ENCODE assay signal across 8 mouse cellular contexts in the genomic region with DNA sequence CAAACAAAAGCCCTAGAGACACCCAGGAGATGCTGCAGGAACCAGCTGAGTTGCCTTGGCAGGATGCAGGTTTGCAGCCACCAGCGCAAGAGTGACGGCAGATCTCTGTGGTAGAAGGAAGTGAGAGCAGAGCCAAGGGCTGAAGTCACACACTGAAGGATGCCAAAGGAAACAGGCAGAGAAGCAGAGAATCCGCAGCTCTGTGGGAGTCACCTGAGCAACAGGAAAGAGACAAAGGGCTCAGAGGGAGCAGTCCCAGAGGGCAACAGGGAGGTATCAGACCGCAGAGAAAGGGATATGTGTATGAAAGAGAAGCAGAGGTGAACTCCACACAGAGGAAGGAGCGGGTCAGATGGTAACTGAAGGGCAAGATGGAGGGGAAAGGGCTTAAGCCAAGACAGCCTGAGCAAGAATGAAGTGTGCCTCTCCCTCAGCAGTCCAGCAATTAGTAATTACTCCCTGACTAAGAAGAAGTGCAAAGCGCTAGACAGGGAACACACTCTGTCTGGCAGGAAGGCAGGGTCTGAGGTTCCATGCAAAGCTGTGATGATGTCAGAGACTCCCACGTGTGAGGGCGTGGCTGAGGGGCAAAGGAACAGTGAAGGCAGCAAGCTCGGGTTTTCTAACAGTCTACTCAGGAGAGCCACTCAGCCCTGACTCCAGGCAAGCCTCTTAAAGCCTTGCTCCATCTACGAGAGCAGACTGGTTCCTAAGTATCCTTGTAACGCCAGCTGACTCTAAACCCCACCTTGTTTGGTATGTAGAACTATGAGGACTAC.
DNase-seq lines count a peak whose midpoint lies in the region; ATAC-seq and TF ChIP-seq lines count a peak whose summit lies in the region.

No protein-coding gene starts in this region.

- H3K9ac ChIP-seq in lung, embryonic 16.5 days (ENCODE audit: low read length) = no peak overlapping the region

- peaks cover 11% of the 10 kb centered on the region for H3K4me1 ChIP-seq in cortical plate, adult 2 months (ENCODE audit: control insufficient read depth, insufficient read depth, low read length)
- peaks cover 23% of the 10 kb centered on the region for H3K4me1 ChIP-seq in lung, embryonic 16.5 days (replicated peaks; ENCODE audit: control insufficient read depth, insufficient read depth, low read length)
- H3K4me1 ChIP-seq in small intestine, adult 2 months (ENCODE audit: control insufficient read depth, insufficient read depth, insufficient read length, low read length) = peaks cover 16% of the 10 kb centered on the region

- H3K27me3 ChIP-seq in lung, embryonic 16.5 days (ENCODE audit: control insufficient read depth, insufficient read depth, low read depth, low read length) = no peaks in the 10 kb centered on the region
- H3K27me3 ChIP-seq in small intestine, adult 2 months (ENCODE audit: control insufficient read depth, insufficient read depth, low read length) = no peaks in the 10 kb centered on the region

- H3K9me3 ChIP-seq in lung, embryonic 16.5 days (ENCODE audit: control insufficient read depth, low read length) = peaks cover 2% of the 10 kb centered on the region; the same call in 1 of the 2 replicates

- no peak overlapping the region for H3K4me3 ChIP-seq in cortical plate, adult 2 months (ENCODE audit: insufficient read depth, low read length)
- no peak overlapping the region for H3K4me3 ChIP-seq in lung, embryonic 16.5 days (ENCODE audit: low read length)
- no peak overlapping the region for H3K4me3 ChIP-seq in small intestine, adult 2 months (ENCODE audit: low read depth, low read length)

- no peak for TF ChIP-seq CTCF in cortical plate, adult 2 months (IDR thresholded peaks at IDR 0.05; ENCODE audit: extremely low read depth, insufficient read depth, low read length)
- no peak for TF ChIP-seq CTCF in small intestine, adult 2 months (IDR thresholded peaks at IDR 0.05; ENCODE audit: extremely low read depth, insufficient read length, insufficient replicate concordance, low read depth, low read length)

- ATAC-seq in lung, embryonic 16.5 days (ENCODE audit: low read depth) = peak; percentile 85

- no peak overlapping the region for H3K4me2 ChIP-seq in lung, embryonic 16.5 days (ENCODE audit: low read depth, low read length)

- H3K36me3 ChIP-seq in lung, embryonic 16.5 days (ENCODE audit: control insufficient read depth, insufficient read depth, low read length) = peaks cover 13% of the 10 kb centered on the region
- peaks cover 14% of the 10 kb centered on the region for H3K36me3 ChIP-seq in small intestine, adult 2 months (ENCODE audit: control insufficient read depth, insufficient read depth, low read length)

- intact Hi-C loops in left cerebral cortex, postnatal 4 days (cut with DNase I) = no loop called here

- peak; percentile 44; the same call in 1 of the 2 replicates for TF ChIP-seq POLR2A in cortical plate, adult 2 months (IDR thresholded peaks at IDR 0.05; ENCODE audit: extremely low read depth, insufficient read depth, low read length)
- TF ChIP-seq POLR2A in small intestine, adult 2 months (IDR thresholded peaks at IDR 0.05; ENCODE audit: low read depth, low read length) = no peak

- DNase-seq in urinary bladder, postnatal 14 days (ENCODE audit: low spot score) = peak; percentile 40
- no peak for DNase-seq in urinary bladder, postnatal 10 days (ENCODE audit: low spot score)
- DNase-seq in heart, adult 18-20 months = peak; percentile 80 to 89
- peak; percentile 71 for DNase-seq in kidney, adult 11 months
- DNase-seq in left cerebral cortex, postnatal 4 days = no peak

- 30% methylated on average over 11 of the region's 11 CpGs for WGBS in lung, embryonic 16.5 days
- 19% methylated on average over 11 of the region's 11 CpGs for WGBS in small intestine, adult 2 months

- H3K27ac ChIP-seq in cortical plate, adult 2 months (ENCODE audit: insufficient read depth, low read length) = 0 out of 2 replicates have a peak overlapping the region, but pooled peaks have one; percentile 43
- 0 out of 2 replicates have a peak overlapping the region, but pooled peaks have one; percentile 4 for H3K27ac ChIP-seq in lung, embryonic 16.5 days (ENCODE audit: low read length)
- H3K27ac ChIP-seq in small intestine, adult 2 months (ENCODE audit: insufficient read depth, low read depth, low read length) = 0 out of 2 replicates have a peak overlapping the region, but pooled peaks have one; percentile 5

Comparison
In these comparisons a context has a peak if more than half of its experiments do, and no peak if none do; other contexts are left out.
1. DNase-seq: peak in urinary bladder, postnatal 14 days (single experiment), heart, adult 18-20 months (2 of 2) and kidney, adult 11 months (single experiment); none in urinary bladder, postnatal 10 days (single experiment) and left cerebral cortex, postnatal 4 days (single experiment).
2. Peak in every context shown above with its lines, with median percentiles within 50 percentile points of each other: H3K27ac ChIP-seq.